Mouse (Mus musculus): Measurements from ENCODE around the gene Shank1. TPM values are rescaled to one million over a fixed set of nuclear protein-coding genes. Genes with fewer than 3 reads are reported as not detected.
A peak's percentile ranks its signal among the peaks of the same experiment; 100 is the strongest.

Gene Shank1
- polyA plus RNA-seq, 1 experiment from 2014 or later: 0.96 TPM

- no peaks in the 10 kb centered on the region for H3K36me3 ChIP-seq (ENCODE audit: control insufficient read depth, insufficient read depth, low read length)
- WGBS: under 1% methylated on average over 53 of the region's 54 CpGs
- peak overlapping the region; percentile 50 to 58 for H3K4me3 ChIP-seq (ENCODE audit: control insufficient read depth in 1 of 2, insufficient read depth in 1 of 2, low read depth in 1 of 2, low read length in 2 of 2)
- peaks cover 27 to 31% of the 10 kb centered on the region in 2 experiments for H3K4me1 ChIP-seq (ENCODE audit: control insufficient read depth in 2 of 2, insufficient read depth in 2 of 2, low read length in 2 of 2)
- peak; percentile 82 for ATAC-seq (ENCODE audit: insufficient number of reproducible peaks, insufficient read depth, low FRiP score, low read depth)
- peak overlapping the region; percentile 60 to 66; a peak in 3 of 4 replicates for H3K27ac ChIP-seq (replicated peaks in 1 of 2; ENCODE audit: control insufficient read depth in 1 of 2, insufficient read depth in 1 of 2, low read depth in 2 of 2, low read length in 2 of 2)
- H3K9ac ChIP-seq (ENCODE audit: low read length): peak overlapping the region; percentile 80
- H3K9me3 ChIP-seq (ENCODE audit: control insufficient read depth, low read length): no peaks in the 10 kb centered on the region
- H3K27me3 ChIP-seq (ENCODE audit: control insufficient read depth, insufficient read depth, low read length): peaks cover 60% of the 10 kb centered on the region
- peak overlapping the region; percentile 93 for H3K4me2 ChIP-seq (ENCODE audit: low read length)
These were observed 50.0 kb downstream of the Shank1 start for GRCm38 (mm10) chr7:44359908-44360672.

- Histone ChIP-seq H3K9ac (ENCODE audit: low read length) (no peak overlapping the region), H3K4me2 (ENCODE audit: low read length) (peak overlapping the region; percentile 93), H3K27me3 (ENCODE audit: control insufficient read depth, insufficient read depth, low read length) (peaks cover 53% of the 10 kb centered on the region), H3K36me3 (ENCODE audit: control insufficient read depth, insufficient read depth, low read length) (no peaks in the 10 kb centered on the region), H3K4me3 (ENCODE audit: control insufficient read depth in 1 of 2, insufficient read depth in 1 of 2, low read depth in 1 of 2, low read length in 2 of 2) (peak overlapping the region; percentile 50 to 58; a peak in 2 of 4 replicates), H3K27ac (replicated peaks in 1 of 2; ENCODE audit: control insufficient read depth in 1 of 2, insufficient read depth in 1 of 2, low read depth in 2 of 2, low read length in 2 of 2) (no peak overlapping the region), H3K9me3 (ENCODE audit: control insufficient read depth, low read length) (no peaks in the 10 kb centered on the region), H3K4me1 (ENCODE audit: control insufficient read depth in 2 of 2, insufficient read depth in 2 of 2, low read length in 2 of 2) (peaks cover 27 to 31% of the 10 kb centered on the region in 2 experiments)
- no peak for ATAC-seq (ENCODE audit: insufficient number of reproducible peaks, insufficient read depth, low FRiP score, low read depth)
- WGBS: 12% methylated on average over 21 of the region's 21 CpGs
These were observed 50.8 kb downstream of the Shank1 start for GRCm38 (mm10) chr7:44360792-44361301.

DNA sequence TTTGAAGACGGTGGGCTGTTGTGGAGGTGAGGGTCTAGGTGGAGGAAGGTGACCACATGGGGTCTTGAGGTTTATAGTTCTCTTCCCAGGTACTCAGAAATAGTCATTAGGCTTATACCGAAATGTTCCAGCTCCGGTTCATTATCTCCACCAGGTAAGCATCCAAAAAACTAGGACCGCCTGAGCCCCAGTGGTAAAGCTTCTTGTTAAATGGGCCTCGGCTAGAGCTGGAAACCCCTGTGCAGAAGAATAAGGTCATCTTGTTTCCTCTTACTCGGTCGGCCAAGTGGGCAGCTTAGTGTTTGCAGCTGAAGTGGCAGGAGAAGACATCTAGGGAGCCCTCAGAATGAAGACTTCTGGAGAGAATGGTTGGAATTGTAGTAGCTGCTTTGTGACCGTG lies 62.6 kb downstream of the Shank1 start:
- 83% methylated on average over 8 of the region's 8 CpGs for WGBS
- no peak overlapping the region for H3K4me2 ChIP-seq (ENCODE audit: low read length)
- no peaks in the 10 kb centered on the region for H3K9me3 ChIP-seq (ENCODE audit: control insufficient read depth, low read length)
- H3K9ac ChIP-seq (ENCODE audit: low read length): no peak overlapping the region
- H3K27me3 ChIP-seq (ENCODE audit: control insufficient read depth, insufficient read depth, low read length): no peaks in the 10 kb centered on the region
- H3K36me3 ChIP-seq (ENCODE audit: control insufficient read depth, insufficient read depth, low read length): no peaks in the 10 kb centered on the region
- peaks cover 10% of the 10 kb centered on the region in 2 experiments; a peak in 2 of 4 replicates for H3K4me1 ChIP-seq (ENCODE audit: control insufficient read depth in 2 of 2, insufficient read depth in 2 of 2, low read length in 2 of 2)
- no peak for ATAC-seq (ENCODE audit: insufficient number of reproducible peaks, insufficient read depth, low FRiP score, low read depth)
- no peak overlapping the region for H3K27ac ChIP-seq (replicated peaks in 1 of 2; ENCODE audit: control insufficient read depth in 1 of 2, insufficient read depth in 1 of 2, low read depth in 2 of 2, low read length in 2 of 2)
- H3K4me3 ChIP-seq (ENCODE audit: control insufficient read depth in 1 of 2, insufficient read depth in 1 of 2, low read depth in 1 of 2, low read length in 2 of 2): no peak overlapping the region

- ATAC-seq (ENCODE audit: insufficient number of reproducible peaks, insufficient read depth, low FRiP score, low read depth): no peak
- H3K4me2 ChIP-seq (ENCODE audit: low read length): peak overlapping the region; percentile 85
- H3K27ac ChIP-seq (replicated peaks in 1 of 2; ENCODE audit: control insufficient read depth in 1 of 2, insufficient read depth in 1 of 2, low read depth in 2 of 2, low read length in 2 of 2): peak overlapping the region in 1 of 2 experiments; percentile 12; a peak in 1 of 4 replicates
- peak overlapping the region; percentile 54 to 60 for H3K4me3 ChIP-seq (ENCODE audit: control insufficient read depth in 1 of 2, insufficient read depth in 1 of 2, low read depth in 1 of 2, low read length in 2 of 2)
- no peaks in the 10 kb centered on the region for H3K9me3 ChIP-seq (ENCODE audit: control insufficient read depth, low read length)
- peak overlapping the region; percentile 71 for H3K9ac ChIP-seq (ENCODE audit: low read length)
- WGBS: 11% methylated on average over 7 of the region's 7 CpGs
- H3K27me3 ChIP-seq (ENCODE audit: control insufficient read depth, insufficient read depth, low read length): no peaks in the 10 kb centered on the region
- no peaks in the 10 kb centered on the region for H3K36me3 ChIP-seq (ENCODE audit: control insufficient read depth, insufficient read depth, low read length)
- H3K4me1 ChIP-seq (ENCODE audit: control insufficient read depth in 2 of 2, insufficient read depth in 2 of 2, low read length in 2 of 2): peaks cover 13 to 15% of the 10 kb centered on the region in 2 experiments
These were observed 63.4 kb downstream of the Shank1 start for GRCm38 (mm10) chr7:44373460-44373859.

GRCm38 (mm10) chr7:44373889-44374652 lies 64.0 kb downstream of the Shank1 start:
- Histone ChIP-seq H3K27me3 (ENCODE audit: control insufficient read depth, insufficient read depth, low read length) (no peaks in the 10 kb centered on the region), H3K36me3 (ENCODE audit: control insufficient read depth, insufficient read depth, low read length) (no peaks in the 10 kb centered on the region), H3K9me3 (ENCODE audit: control insufficient read depth, low read length) (no peaks in the 10 kb centered on the region), H3K4me3 (ENCODE audit: control insufficient read depth in 1 of 2, insufficient read depth in 1 of 2, low read depth in 1 of 2, low read length in 2 of 2) (peak overlapping the region; percentile 60 to 80), H3K4me1 (ENCODE audit: control insufficient read depth in 2 of 2, insufficient read depth in 2 of 2, low read length in 2 of 2) (peaks cover 15 to 17% of the 10 kb centered on the region in 2 experiments), H3K4me2 (ENCODE audit: low read length) (peak overlapping the region; percentile 85), H3K27ac (replicated peaks in 1 of 2; ENCODE audit: control insufficient read depth in 1 of 2, insufficient read depth in 1 of 2, low read depth in 2 of 2, low read length in 2 of 2) (peak overlapping the region; percentile 12 to 45; a peak in 2 of 4 replicates), H3K9ac (ENCODE audit: low read length) (peak overlapping the region; percentile 71)
- under 1% methylated on average over 19 of the region's 19 CpGs for WGBS
- peak; percentile 79 for ATAC-seq (ENCODE audit: insufficient number of reproducible peaks, insufficient read depth, low FRiP score, low read depth)

DNA sequence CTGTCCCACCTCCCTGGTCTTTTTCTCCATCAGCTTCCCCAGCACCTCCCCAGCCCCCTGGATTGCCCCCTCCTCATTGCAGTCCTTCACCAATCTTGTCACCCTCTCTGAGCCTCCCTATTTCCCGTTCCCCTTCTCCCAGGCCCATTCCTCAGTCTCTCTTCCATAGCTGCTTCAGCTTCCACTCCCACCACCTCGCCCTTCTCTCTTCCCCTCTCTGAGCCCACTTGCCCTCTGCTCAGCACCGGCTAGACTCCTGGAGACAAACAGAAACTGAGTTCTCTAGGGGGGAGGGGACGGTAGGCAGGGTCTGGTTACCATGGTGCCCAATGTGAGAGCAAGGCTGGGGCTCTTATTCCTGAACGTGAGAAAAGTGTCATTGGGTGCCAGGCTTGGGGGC lies 64.7 kb downstream of the Shank1 start:
- H3K27me3 ChIP-seq (ENCODE audit: control insufficient read depth, insufficient read depth, low read length): no peaks in the 10 kb centered on the region
- H3K27ac ChIP-seq (replicated peaks in 1 of 2; ENCODE audit: control insufficient read depth in 1 of 2, insufficient read depth in 1 of 2, low read depth in 2 of 2, low read length in 2 of 2): no peak overlapping the region
- WGBS: 8% methylated on average over 5 of the region's 5 CpGs
- H3K4me3 ChIP-seq (ENCODE audit: control insufficient read depth in 1 of 2, insufficient read depth in 1 of 2, low read depth in 1 of 2, low read length in 2 of 2): peak overlapping the region; percentile 60 to 80
- peaks cover 15 to 17% of the 10 kb centered on the region in 2 experiments for H3K4me1 ChIP-seq (ENCODE audit: control insufficient read depth in 2 of 2, insufficient read depth in 2 of 2, low read length in 2 of 2)
- H3K4me2 ChIP-seq (ENCODE audit: low read length): peak overlapping the region; percentile 85
- no peaks in the 10 kb centered on the region for H3K9me3 ChIP-seq (ENCODE audit: control insufficient read depth, low read length)
- H3K9ac ChIP-seq (ENCODE audit: low read length): peak overlapping the region; percentile 71
- no peaks in the 10 kb centered on the region for H3K36me3 ChIP-seq (ENCODE audit: control insufficient read depth, insufficient read depth, low read length)
- ATAC-seq (ENCODE audit: insufficient number of reproducible peaks, insufficient read depth, low FRiP score, low read depth): no peak

GRCm38 (mm10) chr7:44375207-44375606 lies 65.2 kb downstream of the Shank1 start:
- Histone ChIP-seq H3K4me1 (ENCODE audit: control insufficient read depth in 2 of 2, insufficient read depth in 2 of 2, low read length in 2 of 2) (peaks cover 15 to 17% of the 10 kb centered on the region in 2 experiments), H3K4me2 (ENCODE audit: low read length) (peak overlapping the region; percentile 85), H3K27me3 (ENCODE audit: control insufficient read depth, insufficient read depth, low read length) (no peaks in the 10 kb centered on the region), H3K4me3 (ENCODE audit: control insufficient read depth in 1 of 2, insufficient read depth in 1 of 2, low read depth in 1 of 2, low read length in 2 of 2) (peak overlapping the region in 1 of 2 experiments; percentile 80; a peak in 1 of 4 replicates), H3K9ac (ENCODE audit: low read length) (no peak overlapping the region), H3K9me3 (ENCODE audit: control insufficient read depth, low read length) (peaks cover under 1% of the 10 kb centered on the region; the same call in 1 of the 2 replicates), H3K36me3 (ENCODE audit: control insufficient read depth, insufficient read depth, low read length) (no peaks in the 10 kb centered on the region), H3K27ac (replicated peaks in 1 of 2; ENCODE audit: control insufficient read depth in 1 of 2, insufficient read depth in 1 of 2, low read depth in 2 of 2, low read length in 2 of 2) (no peak overlapping the region)
- 9% methylated on average over 10 of the region's 10 CpGs for WGBS
- ATAC-seq (ENCODE audit: insufficient number of reproducible peaks, insufficient read depth, low FRiP score, low read depth): no peak

All from heart, embryonic 14.5 days (tissue).